Mouse (Mus musculus): Measurements from ENCODE around the gene Fth1. TPM values are rescaled to one million over a fixed set of nuclear protein-coding genes. Genes with fewer than 3 reads are reported as not detected.
"Not testable (repeated sequence)": the region's sequence is repeated elsewhere in the genome, so short reads cannot be mapped to it uniquely, and the experiment has no call there.

Gene Fth1
- polyA plus RNA-seq, 1 experiment, result 2,238 TPM

DNA sequence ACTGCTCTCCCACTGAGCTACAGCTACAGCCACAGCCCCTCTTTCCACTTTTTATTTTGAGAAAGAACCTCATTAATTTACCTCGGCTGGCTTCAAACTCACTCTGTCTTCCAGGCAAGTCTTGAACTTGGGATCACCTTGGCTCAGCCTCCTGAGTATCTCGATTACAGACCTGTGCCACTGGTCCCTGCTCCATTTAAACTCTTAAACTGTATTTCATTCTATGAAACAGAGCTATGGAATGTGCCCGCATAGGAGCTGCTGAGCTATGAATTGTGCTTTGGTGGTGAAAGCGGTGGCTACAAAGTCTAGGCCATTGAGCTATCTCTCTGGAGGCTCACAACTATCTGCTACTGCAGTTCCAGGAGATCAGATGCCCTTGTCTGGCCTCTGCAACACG, 22.4 kb upstream of the Fth1 start:
- WGBS, result 95% methylated on average over 5 of the region's 5 CpGs
- no peak overlapping the region for H3K4me3 ChIP-seq (ENCODE audit: control insufficient read depth, insufficient read depth, low read length)
- no peak for TF ChIP-seq CTCF (IDR thresholded peaks at IDR 0.05; ENCODE audit: borderline replicate concordance, control insufficient read depth, extremely low read depth, insufficient read depth, low read length, poor library complexity)
- no peak for TF ChIP-seq POLR2A (IDR thresholded peaks at IDR 0.05; ENCODE audit: control insufficient read depth, extremely low read depth, insufficient read depth, low read length, poor library complexity)
- no peak for DNase-seq
- peaks cover 8% of the 10 kb centered on the region; the same call in 1 of the 2 replicates for H3K4me1 ChIP-seq (replicated peaks; ENCODE audit: control insufficient read depth, insufficient read depth, low read length)
- H3K27ac ChIP-seq (ENCODE audit: control insufficient read depth, insufficient read depth, low read length), result no peak overlapping the region
- no peaks in the 10 kb centered on the region for H3K27me3 ChIP-seq (ENCODE audit: control insufficient read depth, insufficient read depth, low read length)
- no peaks in the 10 kb centered on the region for H3K36me3 ChIP-seq (ENCODE audit: control insufficient read depth, insufficient read depth, low read length)

DNA sequence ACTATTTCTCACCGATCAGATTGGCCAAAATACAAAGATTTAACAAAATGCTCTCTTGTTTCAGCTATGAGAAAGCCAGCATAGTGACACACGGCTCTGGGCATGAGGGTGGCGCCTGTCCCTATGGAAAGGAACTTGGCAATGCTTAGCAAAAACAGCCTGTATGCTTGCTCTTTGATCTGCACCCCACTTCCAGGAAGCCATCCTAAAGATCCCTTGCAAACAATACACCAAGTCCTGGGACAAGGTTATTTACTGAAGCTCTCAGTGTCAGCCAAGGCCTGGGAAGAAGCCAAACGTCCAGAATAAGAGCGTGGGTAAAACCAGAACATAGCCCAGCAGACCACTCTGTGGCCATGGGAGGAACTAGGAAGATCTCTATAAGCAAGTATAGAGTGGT, 19.6 kb upstream of the Fth1 start:
- DNase-seq, result no peak
- 94% methylated on average over 5 of the region's 5 CpGs for WGBS

DNA sequence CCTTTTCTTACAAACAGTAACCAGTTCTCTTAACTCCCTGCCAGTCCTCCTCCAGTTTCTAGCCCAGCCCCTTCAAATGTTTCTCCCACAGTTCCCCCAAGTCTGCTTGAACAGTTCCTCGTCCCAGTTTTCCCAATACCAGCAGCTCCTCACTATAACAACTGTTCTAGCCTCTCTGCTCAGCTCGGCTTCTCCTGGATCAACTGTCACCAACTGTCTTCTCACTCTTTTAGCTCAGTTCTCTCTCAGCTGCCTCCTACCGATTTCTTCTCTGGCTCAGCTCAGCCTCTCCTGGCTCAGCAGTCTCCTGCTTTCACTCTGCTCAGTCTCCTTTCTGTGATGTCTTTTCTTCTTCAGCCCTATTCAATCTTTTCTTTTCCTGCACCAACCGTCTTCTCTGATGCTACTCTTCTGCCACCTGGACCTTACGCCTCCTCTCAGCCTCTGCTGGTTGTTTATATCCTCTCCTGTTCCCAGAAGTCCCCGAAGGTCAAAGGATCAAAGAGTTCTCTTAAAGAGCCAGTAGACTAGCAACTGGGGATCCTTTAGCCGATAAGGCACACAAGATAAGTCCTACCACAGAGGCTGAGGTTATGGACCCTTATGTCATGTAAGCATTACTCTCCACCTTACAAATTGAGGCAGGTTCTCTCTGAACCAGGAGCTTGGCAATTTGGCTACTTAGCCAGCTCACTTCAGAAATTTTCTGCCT, 16.0 kb upstream of the Fth1 start:
- Histone ChIP-seq H3K27me3 (ENCODE audit: control insufficient read depth, insufficient read depth, low read length) (no peaks in the 10 kb centered on the region), H3K27ac (ENCODE audit: control insufficient read depth, insufficient read depth, low read length) (no peak overlapping the region), H3K4me1 (replicated peaks; ENCODE audit: control insufficient read depth, insufficient read depth, low read length) (no peaks in the 10 kb centered on the region; the same call in none of the 2 replicates), H3K36me3 (ENCODE audit: control insufficient read depth, insufficient read depth, low read length) (no peaks in the 10 kb centered on the region), H3K4me3 (ENCODE audit: control insufficient read depth, insufficient read depth, low read length) (no peak overlapping the region)
- 41% methylated on average over 7 of the region's 7 CpGs for WGBS
- no peak for DNase-seq
- TF ChIP-seq CTCF (IDR thresholded peaks at IDR 0.05; ENCODE audit: borderline replicate concordance, control insufficient read depth, extremely low read depth, insufficient read depth, low read length, poor library complexity), result no peak
- no peak for TF ChIP-seq POLR2A (IDR thresholded peaks at IDR 0.05; ENCODE audit: control insufficient read depth, extremely low read depth, insufficient read depth, low read length, poor library complexity)

More for the DNA sequence above, 19.6 kb upstream of the Fth1 start:
- no peaks in the 10 kb centered on the region for H3K36me3 ChIP-seq (ENCODE audit: control insufficient read depth, insufficient read depth, low read length)
- no peak overlapping the region for H3K4me3 ChIP-seq (ENCODE audit: control insufficient read depth, insufficient read depth, low read length)
- TF ChIP-seq CTCF (IDR thresholded peaks at IDR 0.05; ENCODE audit: borderline replicate concordance, control insufficient read depth, extremely low read depth, insufficient read depth, low read length, poor library complexity) (no peak), POLR2A (IDR thresholded peaks at IDR 0.05; ENCODE audit: control insufficient read depth, extremely low read depth, insufficient read depth, low read length, poor library complexity) (no peak)
- H3K27me3 ChIP-seq (ENCODE audit: control insufficient read depth, insufficient read depth, low read length), result no peaks in the 10 kb centered on the region
- no peaks in the 10 kb centered on the region for H3K4me1 ChIP-seq (replicated peaks; ENCODE audit: control insufficient read depth, insufficient read depth, low read length)
- H3K27ac ChIP-seq (ENCODE audit: control insufficient read depth, insufficient read depth, low read length), result no peak overlapping the region

DNA sequence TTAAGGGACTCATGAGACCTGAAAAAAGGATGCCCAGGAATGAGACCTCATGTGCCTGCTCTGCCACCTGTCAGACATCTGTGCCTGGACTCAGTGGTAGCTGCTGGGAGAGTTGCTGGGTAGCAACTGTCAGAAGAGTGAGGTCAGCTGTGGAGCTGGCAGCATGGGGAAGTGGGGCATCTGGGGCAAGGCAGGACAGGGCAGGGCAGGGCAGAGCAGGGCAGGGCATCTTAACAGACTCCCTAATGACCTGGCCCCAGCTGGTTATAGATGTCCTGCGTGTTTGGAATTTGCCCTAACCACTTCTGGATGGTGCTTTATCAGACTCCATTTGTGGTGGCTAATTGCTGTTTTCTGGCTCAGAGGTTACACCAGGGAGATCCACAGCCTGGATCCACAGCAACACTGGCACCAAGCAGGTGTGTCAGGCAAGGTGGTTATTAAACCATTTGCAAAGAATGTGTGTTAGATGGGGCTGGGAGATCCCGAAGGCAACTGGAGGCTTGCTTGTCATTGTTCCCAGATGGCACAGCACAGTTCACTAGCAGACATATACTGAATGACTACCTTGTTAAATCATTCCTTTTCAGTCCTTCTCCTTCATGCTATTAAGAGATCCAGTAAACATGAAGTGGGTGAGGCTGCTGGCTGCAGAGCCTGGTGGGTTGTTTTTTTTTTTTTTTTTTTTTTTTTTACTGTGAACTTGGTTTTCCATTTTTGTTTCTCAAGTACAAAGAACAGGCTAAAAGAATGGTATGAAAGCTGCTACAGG, 14.1 kb upstream of the Fth1 start:
- Histone ChIP-seq H3K27ac (ENCODE audit: control insufficient read depth, insufficient read depth, low read length) (no peak overlapping the region), H3K27me3 (ENCODE audit: control insufficient read depth, insufficient read depth, low read length) (no peaks in the 10 kb centered on the region), H3K4me1 (replicated peaks; ENCODE audit: control insufficient read depth, insufficient read depth, low read length) (no peaks in the 10 kb centered on the region; the same call in none of the 2 replicates), H3K4me3 (ENCODE audit: control insufficient read depth, insufficient read depth, low read length) (no peak overlapping the region), H3K36me3 (ENCODE audit: control insufficient read depth, insufficient read depth, low read length) (no peaks in the 10 kb centered on the region)
- 65% methylated on average over 2 of the region's 2 CpGs for WGBS
- TF ChIP-seq CTCF (IDR thresholded peaks at IDR 0.05; ENCODE audit: borderline replicate concordance, control insufficient read depth, extremely low read depth, insufficient read depth, low read length, poor library complexity) (no peak), POLR2A (IDR thresholded peaks at IDR 0.05; ENCODE audit: control insufficient read depth, extremely low read depth, insufficient read depth, low read length, poor library complexity) (no peak)
- no peak for DNase-seq

DNA sequence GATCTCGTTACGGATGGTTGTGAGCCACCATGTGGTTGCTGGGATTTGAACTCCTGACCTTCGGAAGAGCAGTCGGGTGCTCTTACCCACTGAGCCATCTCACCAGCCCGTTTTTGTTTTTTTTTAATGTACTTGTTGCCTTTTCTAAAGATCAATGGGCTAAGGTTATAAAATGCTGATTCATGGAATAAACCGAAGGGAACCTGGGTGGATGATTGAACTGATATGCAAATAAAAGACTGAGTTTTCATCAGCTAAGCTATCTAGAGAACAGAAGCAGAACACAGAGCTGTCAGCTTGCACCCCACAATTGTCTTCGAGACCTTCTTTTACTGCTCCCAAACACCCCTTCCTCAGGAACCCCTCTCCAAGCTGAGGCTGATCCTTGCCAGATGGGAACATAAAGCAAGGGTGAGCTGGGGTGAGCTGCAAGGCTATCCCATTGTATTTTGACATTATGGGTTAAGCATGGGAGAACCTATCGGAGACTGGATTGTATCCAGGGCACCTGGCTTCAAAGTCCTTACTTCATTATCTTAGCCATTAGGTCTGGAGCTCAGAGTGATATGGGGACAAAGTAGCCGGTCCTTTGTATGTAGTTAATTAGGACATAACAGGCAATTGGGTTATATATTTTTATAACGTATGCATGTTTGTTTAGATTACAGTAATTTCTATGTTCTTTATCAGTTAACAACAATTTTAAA, 12.2 kb upstream of the Fth1 start:
- Histone ChIP-seq H3K27ac (ENCODE audit: control insufficient read depth, insufficient read depth, low read length) (no peak overlapping the region), H3K4me3 (ENCODE audit: control insufficient read depth, insufficient read depth, low read length) (no peak overlapping the region), H3K27me3 (ENCODE audit: control insufficient read depth, insufficient read depth, low read length) (no peaks in the 10 kb centered on the region), H3K4me1 (replicated peaks; ENCODE audit: control insufficient read depth, insufficient read depth, low read length) (no peaks in the 10 kb centered on the region; the same call in none of the 2 replicates), H3K36me3 (ENCODE audit: control insufficient read depth, insufficient read depth, low read length) (no peaks in the 10 kb centered on the region)
- TF ChIP-seq POLR2A (IDR thresholded peaks at IDR 0.05; ENCODE audit: control insufficient read depth, extremely low read depth, insufficient read depth, low read length, poor library complexity) (no peak), CTCF (IDR thresholded peaks at IDR 0.05; ENCODE audit: borderline replicate concordance, control insufficient read depth, extremely low read depth, insufficient read depth, low read length, poor library complexity) (no peak)
- DNase-seq, result no peak
- WGBS, result 83% methylated on average over 10 of the region's 10 CpGs

DNA sequence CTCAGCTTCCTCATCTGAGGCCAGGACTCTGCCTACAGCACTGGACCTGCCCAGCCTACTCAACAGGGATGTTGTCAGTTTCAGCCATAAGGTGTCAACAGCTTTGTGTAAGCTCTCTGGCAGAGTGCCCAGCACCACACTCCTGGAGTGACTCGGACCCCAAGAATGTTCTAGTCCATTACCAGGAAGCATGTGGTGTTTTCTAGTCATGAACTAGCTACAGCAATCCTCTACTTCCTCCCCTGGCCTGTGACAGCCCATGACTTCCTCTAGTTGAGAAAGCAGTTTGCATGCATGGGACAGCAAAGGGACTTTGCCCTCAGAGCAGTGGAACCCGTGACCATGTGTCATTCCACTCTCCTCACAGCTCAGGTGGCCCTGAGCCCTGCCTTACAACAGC, 5.5 kb upstream of the Fth1 start:
- not testable (repeated sequence) for H3K27ac ChIP-seq (ENCODE audit: control insufficient read depth, insufficient read depth, low read length); H3K27me3 ChIP-seq (ENCODE audit: control insufficient read depth, insufficient read depth, low read length); DNase-seq; H3K36me3 ChIP-seq (ENCODE audit: control insufficient read depth, insufficient read depth, low read length); H3K4me1 ChIP-seq (replicated peaks; ENCODE audit: control insufficient read depth, insufficient read depth, low read length); H3K4me3 ChIP-seq (ENCODE audit: control insufficient read depth, insufficient read depth, low read length)
- 17% methylated on average over 2 of the region's 2 CpGs for WGBS

Measured in thymus, adult 2 months (tissue).